Mouse (Mus musculus): ENCODE measurements around the gene Prpf6.

DNA sequence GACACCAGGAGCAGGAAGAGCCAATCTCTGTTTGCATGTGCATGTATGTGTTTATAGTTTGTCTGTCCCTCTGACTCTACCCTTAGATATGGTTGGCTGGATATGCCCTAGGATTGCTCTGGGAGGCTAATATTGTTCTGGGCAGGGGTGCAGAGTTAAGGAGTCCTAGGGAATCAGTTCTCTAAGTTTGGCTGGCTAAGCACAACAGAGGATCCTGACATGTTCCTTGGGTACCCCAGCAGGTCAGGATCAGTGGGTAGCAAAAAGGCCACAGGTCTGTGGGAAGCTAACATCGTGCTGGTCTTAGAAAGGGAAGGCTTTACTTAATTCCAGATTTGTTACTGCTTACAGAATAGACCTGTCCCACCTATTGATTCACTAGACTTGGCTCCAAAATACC lies 12.0 kb upstream of the Prpf6 start:
- TF ChIP-seq CEBPB (IDR thresholded peaks at IDR 0.05; ENCODE audit: low read depth): no peak
- TF ChIP-seq CTCF (IDR thresholded peaks at IDR 0.05; ENCODE audit: control insufficient read depth, insufficient read depth, insufficient read length): no peak
